17 mouse cellular contexts compared by ENCODE assay signal in genomic region chr4:48578399-48578798, GRCm38 (mm10). TPM values are rescaled to one million over a fixed set of nuclear protein-coding genes. Genes with fewer than 3 reads are reported as not detected.
A peak's percentile ranks its signal among the peaks of the same experiment; 100 is the strongest.
DNase-seq lines count a peak whose midpoint lies in the region; ATAC-seq and TF ChIP-seq lines count a peak whose summit lies in the region.
"Had no signal": no experiment of that assay in that cellular context is flagged by ENCODE, and none has a peak within 500 bp of the region (broad histone marks: within the 10 kb centered on the region; RNA-seq: fewer than 3 reads in every experiment).

No protein-coding gene starts in this region.

- no peak overlapping the region for H3K4me3 ChIP-seq in forebrain, postnatal 0 days (ENCODE audit: low read depth, low read length)
- H3K4me3 ChIP-seq: embryonic facial prominence, embryonic 12.5 days; midbrain, embryonic 15.5 days had no signal

- no peaks in the 10 kb centered on the region for H3K9me3 ChIP-seq in forebrain, postnatal 0 days (ENCODE audit: low read length)
- H3K9me3 ChIP-seq: embryonic facial prominence, embryonic 12.5 days; midbrain, embryonic 15.5 days had no signal

- no peak overlapping the region for H3K4me2 ChIP-seq in forebrain, postnatal 0 days (ENCODE audit: low read depth)
- H3K4me2 ChIP-seq: embryonic facial prominence, embryonic 12.5 days; liver, embryonic 11.5 days; midbrain, embryonic 15.5 days had no signal

- H3K36me3 ChIP-seq in forebrain, postnatal 0 days (ENCODE audit: insufficient read depth), result no peaks in the 10 kb centered on the region
- H3K36me3 ChIP-seq: embryonic facial prominence, embryonic 12.5 days; midbrain, embryonic 15.5 days had no signal

- H3K27me3 ChIP-seq in forebrain, postnatal 0 days (ENCODE audit: insufficient read depth, low read length), result no peaks in the 10 kb centered on the region
- H3K27me3 ChIP-seq: embryonic facial prominence, embryonic 12.5 days; midbrain, embryonic 15.5 days had no signal

- H3K9ac ChIP-seq in forebrain, postnatal 0 days, result no peak overlapping the region
- H3K9ac ChIP-seq: embryonic facial prominence, embryonic 12.5 days; midbrain, embryonic 15.5 days had no signal

- WGBS in forebrain, postnatal 0 days, result 32% methylated on average over 4 of the region's 4 CpGs

- ATAC-seq in forebrain, postnatal 0 days, result peak; percentile 27
- ATAC-seq: midbrain, embryonic 15.5 days had no signal

- peak; percentile 17 to 43 for DNase-seq in cerebellum, postnatal 14 days
- no peak for DNase-seq in cerebellum, adult 9-10 months
- DNase-seq in lung, adult 18-20 months, result peak; percentile 17 to 29
- DNase-seq in lung, postnatal 14 days, result no peak
- DNase-seq in forebrain, postnatal 0 days, result no peak
- DNase-seq in lung, postnatal 36 days, result peak; percentile 46
- DNase-seq in left cerebral cortex, adult 8-10 months (ENCODE audit: low spot score in 2 of 2), result no peak
- DNase-seq: adrenal gland, adult 8-10 months; layer of hippocampus, postnatal 36 days; left cerebral cortex, postnatal 4 days; right cerebral cortex, postnatal 14 days; thymus, postnatal 4 days had no signal

- H3K4me1 ChIP-seq in forebrain, postnatal 0 days (ENCODE audit: insufficient read depth), result no peaks in the 10 kb centered on the region; the same call in 1 of the 2 replicates
- H3K4me1 ChIP-seq: embryonic facial prominence, embryonic 12.5 days had no signal

- no peak for TF ChIP-seq CTCF in forebrain, postnatal 0 days (IDR thresholded peaks at IDR 0.05; ENCODE audit: low read depth)

- no peak overlapping the region for H3K27ac ChIP-seq in forebrain, postnatal 0 days (ENCODE audit: low read depth, low read length)
- H3K27ac ChIP-seq: embryonic facial prominence, embryonic 12.5 days; midbrain, embryonic 15.5 days; stomach, postnatal 0 days had no signal

RNA-seq across cellular contexts. Expression of gene Tmeff1, which starts 6.6 kb away (rescaled TPM):
- total RNA-seq in forebrain, postnatal 0 days (2014; rRNA removed), result 331 and 345 TPM in 2 replicates
- 189 and 202 TPM in 2 replicates for polyA plus RNA-seq in forebrain, postnatal 0 days (2015; fragmentation: Nextera tagmentation; extraction: Ambion mirVana)
- total RNA-seq in left cerebral cortex, adult 8-10 months (2022), result 100 to 1,000 TPM; 116 to 134 (median 123) TPM
- total RNA-seq: common myeloid progenitor, adult 5-6 weeks had no signal

RNA-seq across cellular contexts. Expression of gene Msantd3, which starts 38.7 kb away (rescaled TPM):
- 51.1 and 52.9 TPM in 2 replicates for total RNA-seq in forebrain, postnatal 0 days (2014; rRNA removed)
- polyA plus RNA-seq in forebrain, postnatal 0 days (2015; fragmentation: Nextera tagmentation; extraction: Ambion mirVana), result 36.3 and 43.8 TPM in 2 replicates
- total RNA-seq in left cerebral cortex, adult 8-10 months (2022), result 10 to 100 TPM; 17.2 to 20.0 (median 18.9) TPM

Comparison
In these comparisons a context has a peak if more than half of its experiments do, and no peak if none do; other contexts are left out.
1. DNase-seq: peak in cerebellum, postnatal 14 days (2 of 2), lung, adult 18-20 months (2 of 2) and lung, postnatal 36 days (single experiment); none in cerebellum, adult 9-10 months (single experiment), lung, postnatal 14 days (single experiment), forebrain, postnatal 0 days (single experiment) and left cerebral cortex, adult 8-10 months (0 of 2).